Comparison of ENCODE assay signal across 14 mouse cellular contexts in genomic region chr4:129303816-129304215, GRCm38 (mm10). TPM values are rescaled to one million over a fixed set of nuclear protein-coding genes. Genes with fewer than 3 reads are reported as not detected.
DNase-seq lines count a peak whose midpoint lies in the region; ATAC-seq and TF ChIP-seq lines count a peak whose summit lies in the region.
"Had no signal": no experiment of that assay in that cellular context is flagged by ENCODE, and none has a peak within 500 bp of the region (broad histone marks: within the 10 kb centered on the region; RNA-seq: fewer than 3 reads in every experiment).

No protein-coding gene starts in this region.

- peak overlapping the region; percentile 51; the same call in 1 of the 2 replicates for H3K27ac ChIP-seq in gastrocnemius, adult 2 months
- no peak overlapping the region for H3K27ac ChIP-seq in limb, embryonic 13.5 days
- no peak overlapping the region for H3K27ac ChIP-seq in limb, embryonic 10.5 days
- H3K27ac ChIP-seq in liver, embryonic 14.5 days: no peak overlapping the region
- H3K27ac ChIP-seq: hindbrain, embryonic 14.5 days; layer of hippocampus, adult 2 months had no signal

- 90% methylated on average over 9 of the region's 9 CpGs for WGBS in limb, embryonic 13.5 days
- 89% methylated on average over 9 of the region's 9 CpGs for WGBS in limb, embryonic 10.5 days
- WGBS in liver, embryonic 14.5 days (ENCODE audit: insufficient replicate concordance): 80% methylated on average over 9 of the region's 9 CpGs

- ATAC-seq in limb, embryonic 13.5 days (ENCODE audit: low FRiP score, low read depth): peak; percentile 10; the same call in 1 of the 2 replicates
- ATAC-seq in liver, embryonic 14.5 days (ENCODE audit: insufficient read depth): peak; percentile 28; the same call in 1 of the 2 replicates

- peaks cover 10% of the 10 kb centered on the region for H3K9me3 ChIP-seq in limb, embryonic 13.5 days
- no peaks in the 10 kb centered on the region for H3K9me3 ChIP-seq in limb, embryonic 10.5 days (replicated peaks)
- no peaks in the 10 kb centered on the region for H3K9me3 ChIP-seq in liver, embryonic 14.5 days (ENCODE audit: control insufficient read depth, low read length)

- peaks cover 35% of the 10 kb centered on the region for H3K36me3 ChIP-seq in limb, embryonic 13.5 days
- peaks cover 39% of the 10 kb centered on the region for H3K36me3 ChIP-seq in limb, embryonic 10.5 days
- peaks cover 26% of the 10 kb centered on the region for H3K36me3 ChIP-seq in liver, embryonic 14.5 days (replicated peaks; ENCODE audit: control insufficient read depth, insufficient read depth, low read depth)

- H3K4me1 ChIP-seq in limb, embryonic 13.5 days: peaks cover 5% of the 10 kb centered on the region; the same call in 1 of the 2 replicates
- peaks cover 8% of the 10 kb centered on the region for H3K4me1 ChIP-seq in limb, embryonic 10.5 days
- peaks cover 0 to 11% of the 10 kb centered on the region in 2 experiments for H3K4me1 ChIP-seq in liver, embryonic 14.5 days (replicated peaks; ENCODE audit: control insufficient read depth in 2 of 2, insufficient read depth in 2 of 2, low read length in 1 of 2)

- no peak overlapping the region for H3K4me2 ChIP-seq in limb, embryonic 13.5 days (replicated peaks)
- H3K4me2 ChIP-seq in liver, embryonic 14.5 days (ENCODE audit: low read depth): no peak overlapping the region
- H3K4me2 ChIP-seq: hindbrain, embryonic 14.5 days had no signal

- TF ChIP-seq EP300 in liver, embryonic 14.5 days (IDR thresholded peaks at IDR 0.05; ENCODE audit: low read depth): no peak

- no peak for TF ChIP-seq CTCF in gastrocnemius, adult 2 months (IDR thresholded peaks at IDR 0.05)
- TF ChIP-seq CTCF in liver, embryonic 14.5 days (IDR thresholded peaks at IDR 0.05; ENCODE audit: low read depth): no peak

- H3K27me3 ChIP-seq in limb, embryonic 13.5 days: no peaks in the 10 kb centered on the region
- H3K27me3 ChIP-seq in limb, embryonic 10.5 days (ENCODE audit: low read depth, poor library complexity, severe bottlenecking): no peaks in the 10 kb centered on the region
- H3K27me3 ChIP-seq in liver, embryonic 14.5 days (ENCODE audit: control insufficient read depth, insufficient read depth, low read length): no peaks in the 10 kb centered on the region

- intact Hi-C loops in gastrocnemius, adult 2 months (cut with DNase I): no loop called here

- no peak overlapping the region for H3K4me3 ChIP-seq in gastrocnemius, adult 2 months
- no peak overlapping the region for H3K4me3 ChIP-seq in limb, embryonic 13.5 days
- no peak overlapping the region for H3K4me3 ChIP-seq in limb, embryonic 10.5 days
- H3K4me3 ChIP-seq in liver, embryonic 14.5 days (ENCODE audit: insufficient read depth in 1 of 2, low read depth in 2 of 2, low read length in 2 of 2): no peak overlapping the region
- H3K4me3 ChIP-seq: erythroblast, embryonic 14.5 days; layer of hippocampus, adult 2 months had no signal

- DNase-seq in gastrocnemius, adult 2 months: peak; percentile 32
- DNase-seq in gastrocnemius, postnatal 4 days (ENCODE audit: low spot score in 2 of 2): no peak
- DNase-seq in limb, embryonic 10.5 days (ENCODE audit: low spot score): no peak
- peak; percentile 61 to 68 for DNase-seq in adrenal gland, postnatal 36 days
- no peak for DNase-seq in liver, embryonic 14.5 days (ENCODE audit: low read depth in 3 of 3, low spot score in 3 of 3)
- no peak for DNase-seq in layer of hippocampus, adult 9-10 months (ENCODE audit: low spot score)
- no peak for DNase-seq in urinary bladder, postnatal 25 days (ENCODE audit: low spot score)
- DNase-seq: B cell, adult 2 months; lung, adult 18-20 months; thymus, postnatal 14 days had no signal

- no peak overlapping the region for H3K9ac ChIP-seq in limb, embryonic 13.5 days
- no peak overlapping the region for H3K9ac ChIP-seq in liver, embryonic 14.5 days (replicated peaks)
- H3K9ac ChIP-seq: hindbrain, embryonic 14.5 days had no signal

RNA-seq across cellular contexts. Expression of gene Sync, which starts 16.4 kb away (rescaled TPM):
- total RNA-seq in gastrocnemius, adult 2 months (2021): 10 to 100 TPM; 39.9 to 46.5 TPM
- 10 to 100 TPM; 77.8 to 78.7 TPM for total RNA-seq in gastrocnemius, postnatal 4 days (2021)
- 3.3 TPM in 2 replicates for polyA plus RNA-seq in limb, embryonic 13.5 days (2015; fragmentation: Nextera tagmentation; extraction: Ambion mirVana)
- 0.36 and 0.39 TPM in 2 replicates for polyA plus RNA-seq in limb, embryonic 10.5 days (2016; fragmentation: Nextera tagmentation; extraction: Ambion mirVana)
- under 1 TPM; 0.56 to 0.86 TPM for total RNA-seq in adrenal gland, postnatal 36 days (2021)
- 0.01 and 0.03 TPM in 2 replicates for polyA plus RNA-seq in liver, embryonic 14.5 days (2012; rRNA removed)
- 0.08 TPM in 1 of 2 replicates, not detected in the other for polyA plus RNA-seq in liver, embryonic 14.5 days (2014; fragmentation: Nextera tagmentation; extraction: Ambion mirVana)
- polyA plus RNA-seq: erythroblast, embryonic 14.5 days had no signal

RNA-seq across cellular contexts. Expression of gene Rbbp4, which starts 31.4 kb away (rescaled TPM):
- 10 to 100 TPM; 38.5 to 46.9 TPM for total RNA-seq in gastrocnemius, adult 2 months (2021)
- 100 to 1,000 TPM; 166 to 179 TPM for total RNA-seq in gastrocnemius, postnatal 4 days (2021)
- polyA plus RNA-seq in limb, embryonic 13.5 days (2015; fragmentation: Nextera tagmentation; extraction: Ambion mirVana): 491 and 502 TPM in 2 replicates
- polyA plus RNA-seq in limb, embryonic 10.5 days (2016; fragmentation: Nextera tagmentation; extraction: Ambion mirVana): 561 and 589 TPM in 2 replicates
- total RNA-seq in adrenal gland, postnatal 36 days (2021): 100 to 1,000 TPM; 147 TPM
- 45.8 and 60.8 TPM in 2 replicates for polyA plus RNA-seq in liver, embryonic 14.5 days (2012; rRNA removed)
- polyA plus RNA-seq in liver, embryonic 14.5 days (2014; fragmentation: Nextera tagmentation; extraction: Ambion mirVana): 241 and 248 TPM in 2 replicates

RNA-seq across cellular contexts. Expression of gene Zbtb8os, which starts 31.7 kb away (rescaled TPM):
- total RNA-seq in gastrocnemius, adult 2 months (2021): 10 to 100 TPM; 24.8 to 28.9 TPM
- total RNA-seq in gastrocnemius, postnatal 4 days (2021): 10 to 100 TPM; 28.2 to 28.8 TPM
- polyA plus RNA-seq in limb, embryonic 13.5 days (2015; fragmentation: Nextera tagmentation; extraction: Ambion mirVana): 43.4 and 44.0 TPM in 2 replicates
- 49.5 and 50.3 TPM in 2 replicates for polyA plus RNA-seq in limb, embryonic 10.5 days (2016; fragmentation: Nextera tagmentation; extraction: Ambion mirVana)
- total RNA-seq in adrenal gland, postnatal 36 days (2021): 10 to 100 TPM; 47.3 to 61.4 TPM
- polyA plus RNA-seq in liver, embryonic 14.5 days (2012; rRNA removed): 22.3 and 24.5 TPM in 2 replicates
- 33.2 and 33.8 TPM in 2 replicates for polyA plus RNA-seq in liver, embryonic 14.5 days (2014; fragmentation: Nextera tagmentation; extraction: Ambion mirVana)

RNA-seq across cellular contexts. Expression of gene C77080, which starts 42.6 kb away (rescaled TPM):
- total RNA-seq in gastrocnemius, adult 2 months (2021): 1 to 10 TPM; 2.0 to 2.1 TPM
- total RNA-seq in gastrocnemius, postnatal 4 days (2021): 1 to 10 TPM; 8.2 to 9.7 TPM
- 6.1 and 7.9 TPM in 2 replicates for polyA plus RNA-seq in limb, embryonic 13.5 days (2015; fragmentation: Nextera tagmentation; extraction: Ambion mirVana)
- 4.0 and 4.1 TPM in 2 replicates for polyA plus RNA-seq in limb, embryonic 10.5 days (2016; fragmentation: Nextera tagmentation; extraction: Ambion mirVana)
- 10 to 100 TPM; 15.6 to 19.5 TPM for total RNA-seq in adrenal gland, postnatal 36 days (2021)
- polyA plus RNA-seq in liver, embryonic 14.5 days (2012; rRNA removed): 1.2 and 1.5 TPM in 2 replicates
- polyA plus RNA-seq in liver, embryonic 14.5 days (2014; fragmentation: Nextera tagmentation; extraction: Ambion mirVana): 0.74 and 0.91 TPM in 2 replicates

Comparison
In these comparisons a context has a peak if more than half of its experiments do, and no peak if none do; other contexts are left out.
1. DNase-seq: peak in gastrocnemius, adult 2 months (single experiment) and adrenal gland, postnatal 36 days (2 of 2); none in gastrocnemius, postnatal 4 days (0 of 2), limb, embryonic 10.5 days (single experiment), liver, embryonic 14.5 days (0 of 3), layer of hippocampus, adult 9-10 months (single experiment) and urinary bladder, postnatal 25 days (single experiment).
2. RNA of gene Sync, which starts 16.4 kb away (total RNA-seq): 77.8 to 78.7 TPM in gastrocnemius, postnatal 4 days and 39.9 to 46.5 TPM in gastrocnemius, adult 2 months; 0.56 to 0.86 TPM in adrenal gland, postnatal 36 days; every median in the first group is over 10 times any median in the second.